Mouse (Mus musculus) embryo, embryonic 11.5 days (tissue): Measurements from ENCODE around the gene Pkib.

Experiments
- DNase-seq: peaks from one replicate; pipeline ENCODE4 v3.0.0-alpha.2; 2012; ENCODE audit warnings: low read depth, low spot score

The Pkib gene

DNA sequence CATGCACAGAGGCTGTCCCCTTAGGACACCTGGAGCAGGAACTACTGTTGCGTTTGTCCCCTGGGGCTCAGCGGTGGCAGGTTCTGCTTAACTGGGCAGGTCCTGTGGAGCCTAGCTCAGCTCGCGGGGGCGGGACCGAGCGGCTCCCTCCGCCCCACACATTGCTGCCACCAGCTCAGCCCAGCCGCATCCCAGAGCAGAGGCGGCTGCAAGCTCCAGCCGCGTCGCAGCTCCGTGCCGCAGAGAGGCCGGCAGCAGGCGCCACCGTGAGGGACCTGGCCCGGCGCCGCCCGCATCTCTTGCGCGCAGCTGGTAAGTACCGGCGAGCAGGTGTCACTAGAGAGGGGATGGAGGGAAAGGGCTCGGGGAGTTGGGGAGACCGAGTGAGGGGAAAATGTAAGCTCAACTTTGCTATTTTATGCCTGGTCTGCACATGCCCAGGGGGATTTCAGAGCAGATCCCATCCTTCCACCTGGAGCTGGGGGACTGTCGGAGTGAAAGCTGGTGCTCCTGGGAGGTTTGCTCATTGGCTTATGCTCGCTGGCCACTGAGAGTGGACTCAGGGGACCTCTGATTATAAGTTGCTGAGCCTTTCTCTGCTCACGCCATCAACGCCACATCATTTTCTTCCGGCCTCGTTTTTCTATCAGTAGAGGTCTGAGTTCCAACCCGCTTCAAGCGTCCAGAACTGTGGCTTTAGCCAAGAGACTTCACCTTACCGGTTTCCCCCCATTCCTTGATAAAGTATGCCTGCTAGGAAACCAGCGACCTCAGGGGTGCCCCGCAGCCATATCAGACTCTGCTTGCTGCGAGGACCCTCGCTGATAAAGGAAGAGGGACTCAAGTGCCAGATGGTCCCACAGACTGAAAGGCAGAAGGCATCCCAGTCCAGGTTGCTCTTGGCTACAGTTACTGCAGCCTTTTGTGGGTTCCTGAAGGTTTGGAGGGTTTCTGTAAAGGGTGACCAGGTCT lies at the start of gene Pkib:
Gene Pkib (plus strand): TSS at position 86 of the 972 bp plus-strand sequence.
- DNase-seq = peak; percentile 26

DNA sequence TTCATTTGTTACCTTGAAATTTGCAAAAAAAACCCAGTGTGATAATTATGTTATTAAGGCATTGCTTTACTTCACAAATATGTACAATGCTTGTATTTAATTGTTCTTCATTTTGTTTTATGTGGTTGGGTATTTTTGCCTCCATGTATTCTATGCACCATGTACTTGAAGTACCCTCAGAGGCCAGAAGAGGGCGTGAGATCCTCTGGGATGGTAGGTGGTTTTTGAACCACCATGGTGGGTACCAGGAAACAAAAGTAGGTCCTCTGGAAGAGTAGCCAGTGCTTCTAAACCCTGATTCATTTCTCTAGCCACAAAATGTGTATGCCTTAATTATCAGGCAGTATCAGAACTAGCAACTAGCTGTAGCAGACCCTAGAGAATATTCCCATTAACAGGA lies 47.9 kb upstream of the Pkib start:
- no peak for DNase-seq

DNA sequence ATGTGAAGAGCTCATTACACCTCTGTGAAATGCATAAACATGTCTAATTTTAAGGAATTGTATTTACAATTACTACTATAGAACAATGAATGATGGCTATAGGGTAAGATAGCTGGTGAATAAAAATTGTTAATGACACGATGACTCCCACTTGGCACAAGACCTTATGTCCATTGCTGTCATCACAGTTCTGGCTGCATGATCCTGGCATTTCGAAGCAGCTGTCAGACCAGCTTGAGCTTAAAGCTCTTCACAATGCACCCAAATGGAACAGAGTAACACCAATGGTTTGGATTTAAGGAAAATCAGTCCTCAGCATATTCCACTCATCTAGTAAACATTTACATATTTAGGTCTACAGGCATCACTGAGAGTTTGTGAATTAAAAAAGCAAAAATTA lies 37.5 kb upstream of the Pkib start:
- no peak for DNase-seq

DNA sequence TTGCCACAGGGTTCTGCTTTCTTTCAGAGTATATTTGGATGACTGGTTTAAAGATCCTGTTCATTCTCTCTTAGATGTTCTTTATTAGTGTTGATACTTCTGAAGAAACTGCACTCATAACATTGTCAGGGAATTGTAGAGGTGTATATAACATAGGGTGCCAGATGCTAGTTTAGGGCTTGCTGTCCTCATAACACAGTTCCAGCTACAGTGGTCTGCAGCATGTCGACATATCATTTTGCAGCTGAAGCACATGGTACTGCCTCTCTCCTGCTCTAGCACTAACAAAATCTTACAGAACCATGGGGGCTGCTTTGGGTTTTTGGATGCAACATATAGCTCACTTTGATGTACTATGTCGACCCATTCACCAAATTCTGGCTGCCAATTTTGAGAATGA lies 34.6 kb upstream of the Pkib start:
- DNase-seq = no peak

DNA sequence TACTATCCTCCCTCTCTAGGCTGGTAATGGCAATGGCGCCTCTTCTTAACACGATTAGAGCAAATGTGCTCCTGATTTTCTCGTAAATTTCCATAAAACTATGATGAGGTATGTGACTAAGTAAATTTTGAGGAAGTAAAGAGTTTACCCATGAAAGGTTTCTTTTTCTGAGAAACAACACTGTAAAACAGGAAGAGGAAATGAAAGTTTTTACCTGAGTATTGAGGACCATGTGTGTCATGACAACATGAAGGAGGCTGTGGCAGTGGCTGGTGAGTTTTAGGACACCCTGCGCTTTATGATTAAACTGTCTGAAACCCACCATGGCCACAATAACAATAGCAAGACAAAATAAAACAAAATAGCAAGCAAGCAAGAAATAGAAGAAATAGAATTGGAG lies 28.8 kb upstream of the Pkib start:
- no peak for DNase-seq

DNA sequence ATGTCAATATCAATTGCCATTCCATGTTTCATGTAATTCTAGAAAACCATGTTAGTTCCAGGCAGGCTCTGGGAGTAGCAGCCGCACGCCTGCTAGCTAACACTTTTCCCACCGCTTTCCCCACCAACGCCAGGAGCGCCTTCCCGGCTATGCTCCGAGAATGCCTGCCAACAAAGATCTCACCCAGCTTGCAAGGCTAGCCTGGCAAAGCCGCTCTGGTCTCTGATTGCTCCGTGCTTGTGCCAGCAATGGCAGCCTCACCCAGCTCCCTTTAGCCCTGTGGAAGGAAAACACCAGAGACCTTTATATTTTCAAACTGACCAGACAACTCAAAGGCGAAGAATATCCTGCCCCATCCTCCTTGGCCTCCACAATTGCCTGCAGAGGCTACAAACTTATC lies 8.5 kb upstream of the Pkib start:
- no peak for DNase-seq

GRCm38 (mm10) chr10:57627773-57628172 lies 4.0 kb upstream of the Pkib start:
- no peak for DNase-seq

DNA sequence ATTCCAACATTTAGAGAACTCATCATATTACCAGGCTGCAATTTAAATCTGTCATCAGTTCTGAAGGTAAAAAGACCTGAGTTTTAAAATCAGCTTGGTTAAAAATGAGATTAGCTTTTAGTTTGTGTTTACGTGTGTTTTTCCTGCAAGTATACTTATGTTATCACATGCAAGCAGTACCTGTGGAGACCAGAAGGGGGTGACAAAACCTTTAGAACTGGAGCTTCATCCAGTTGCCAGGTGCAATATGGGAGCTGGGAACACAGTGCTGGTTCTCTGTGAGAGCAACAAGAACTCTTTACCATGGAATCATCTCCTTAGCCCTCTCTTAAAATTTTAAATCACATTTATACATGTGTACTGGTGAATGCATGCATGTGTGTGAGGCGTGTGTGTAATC lies 1.2 kb upstream of the Pkib start:
- DNase-seq = no peak

DNA sequence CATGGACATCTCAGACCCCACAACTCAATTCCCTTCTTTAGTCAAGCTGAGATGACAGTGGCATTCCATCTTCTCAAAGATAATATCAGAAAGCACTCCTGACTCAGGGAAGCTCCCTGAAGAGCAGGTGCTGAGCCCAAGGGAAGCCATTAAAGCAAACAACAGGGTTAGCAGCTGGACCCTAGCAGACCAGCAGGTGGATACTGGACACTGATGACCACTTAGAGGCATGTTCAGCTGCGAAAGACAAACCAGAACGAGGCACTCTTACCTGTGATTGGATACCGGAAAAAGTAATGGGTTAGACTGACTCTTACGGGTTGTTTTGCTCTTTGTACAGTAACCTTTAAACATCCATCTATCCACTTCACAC lies 1.1 kb downstream of the Pkib start:
- DNase-seq = no peak

GRCm38 (mm10) chr10:57636970-57637369 lies 5.2 kb downstream of the Pkib start:
- DNase-seq = no peak

DNA sequence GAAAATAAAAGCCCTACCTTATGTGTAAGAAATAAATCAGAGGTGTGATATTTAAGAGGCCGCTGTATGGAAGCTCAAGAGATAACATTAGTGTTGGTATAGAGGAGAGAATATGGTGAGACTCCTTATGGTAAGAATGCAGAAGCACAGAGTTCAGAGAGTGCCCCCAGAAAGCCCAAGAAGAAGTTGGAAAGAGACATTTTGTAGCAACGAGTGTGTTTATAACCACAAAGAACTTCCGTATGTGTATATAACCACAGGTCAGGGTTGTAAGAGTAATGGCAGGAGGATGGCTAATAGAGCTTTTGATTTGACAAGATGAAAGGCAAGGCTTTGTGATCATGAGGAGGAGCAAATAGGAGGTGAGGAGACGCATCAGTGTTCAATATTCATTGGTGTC lies 6.5 kb downstream of the Pkib start:
- DNase-seq = no peak

- no peak for DNase-seq
Measured at GRCm38 (mm10) chr10:57639540-57639939, 7.8 kb downstream of the Pkib start.

DNA sequence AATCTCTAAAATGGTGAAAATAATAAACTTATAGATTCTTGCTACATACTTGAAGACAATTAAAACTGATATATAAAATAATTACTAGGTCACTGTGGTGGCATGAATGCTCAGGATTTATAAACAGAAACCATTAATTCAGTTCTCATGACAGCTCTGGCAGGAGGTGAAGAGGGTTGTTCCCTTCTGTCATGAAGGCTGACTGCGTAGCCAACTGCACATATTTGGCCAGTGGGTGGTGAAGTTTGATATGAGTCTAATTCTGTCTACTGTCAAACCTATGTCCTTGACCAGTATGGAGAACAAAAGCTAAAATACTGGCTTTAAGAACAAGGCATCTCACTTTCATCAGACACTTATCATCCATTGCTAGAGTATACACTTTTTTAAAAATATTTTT lies 21.5 kb downstream of the Pkib start:
- DNase-seq = no peak

DNA sequence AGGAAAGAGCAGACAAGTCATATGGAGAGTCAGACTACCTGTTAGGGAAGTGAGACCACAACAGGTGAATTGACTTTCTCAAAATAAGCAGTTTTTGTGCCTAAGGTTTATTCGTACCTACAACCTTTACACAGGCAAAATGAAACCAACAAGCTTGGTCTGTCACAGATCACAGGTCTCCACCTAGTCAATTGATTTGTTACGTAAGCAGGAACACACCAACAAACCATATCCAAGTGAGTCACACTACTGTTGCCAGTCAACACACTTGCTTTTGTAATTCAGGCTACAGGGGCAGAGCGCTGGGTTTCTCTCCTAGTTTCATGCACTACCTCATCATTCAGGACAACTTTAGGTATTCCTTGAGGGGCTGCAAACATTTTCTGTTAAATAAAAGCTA lies 28.7 kb downstream of the Pkib start:
- DNase-seq = no peak

DNA sequence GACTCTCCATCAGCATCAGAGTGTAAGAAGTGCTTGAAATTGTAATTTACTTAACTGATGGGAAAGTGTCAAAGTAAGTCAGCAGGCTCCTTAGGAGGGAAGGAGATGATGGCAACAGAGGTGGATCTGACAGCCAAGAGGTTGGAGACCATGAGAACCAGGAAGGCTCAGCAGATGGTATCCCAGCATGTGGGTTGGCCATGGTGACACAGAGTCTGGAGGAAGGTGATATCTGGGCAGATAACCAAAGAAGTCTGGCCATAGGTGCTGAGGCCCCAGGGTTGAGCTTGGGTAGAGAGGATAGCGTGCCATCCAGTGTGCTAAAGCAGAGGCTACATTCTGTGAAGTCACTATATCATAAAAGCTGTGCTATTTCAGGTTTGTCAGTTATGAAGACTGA lies 32.0 kb downstream of the Pkib start:
- no peak for DNase-seq

GRCm38 (mm10) chr10:57664253-57664652 lies 32.5 kb downstream of the Pkib start:
- no peak for DNase-seq

DNA sequence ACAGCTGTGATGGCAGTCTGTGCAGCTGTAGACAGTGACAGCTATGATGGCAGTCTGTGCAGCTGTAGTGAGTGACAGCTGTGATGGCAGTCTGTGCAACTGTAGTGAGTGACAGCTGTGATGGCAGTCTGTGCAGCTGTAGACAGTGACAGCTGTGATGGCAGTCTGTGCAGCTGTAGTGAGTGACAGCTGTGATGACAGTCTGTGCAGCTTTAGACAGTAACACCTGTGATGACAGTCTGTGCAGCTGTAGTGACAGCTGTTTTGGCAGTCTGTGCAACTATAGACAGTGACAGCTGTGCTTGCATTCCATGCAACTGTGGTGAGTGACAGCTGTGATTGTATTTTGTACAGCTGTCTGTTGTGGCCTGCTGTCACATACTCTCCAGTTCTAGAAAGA lies 44.0 kb downstream of the Pkib start:
- no peak for DNase-seq

GRCm38 (mm10) chr10:57687999-57688398 lies 56.2 kb downstream of the Pkib start:
- no peak for DNase-seq

- no peak for DNase-seq
Measured at GRCm38 (mm10) chr10:57690161-57690560, 58.4 kb downstream of the Pkib start.

DNA sequence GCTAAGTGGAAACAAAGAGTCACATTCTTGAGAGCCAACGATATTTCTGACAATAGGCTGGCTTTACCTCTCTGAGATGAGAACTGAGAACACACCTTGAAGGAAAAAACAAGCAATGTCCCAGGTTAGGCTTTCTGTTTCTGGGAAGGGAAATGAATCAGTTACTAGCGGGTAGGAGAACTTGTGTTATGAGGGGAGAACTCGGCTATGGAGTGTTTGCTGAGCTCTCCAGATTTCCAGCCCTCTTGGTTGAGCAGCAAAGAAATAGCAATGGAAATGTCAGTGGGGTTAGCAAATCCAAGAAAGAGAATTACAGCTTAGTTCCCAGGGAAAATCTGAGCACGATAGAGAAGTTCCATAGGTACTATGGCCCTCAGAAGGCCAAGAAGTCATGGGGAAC lies 70.5 kb downstream of the Pkib start:
- no peak for DNase-seq

DNA sequence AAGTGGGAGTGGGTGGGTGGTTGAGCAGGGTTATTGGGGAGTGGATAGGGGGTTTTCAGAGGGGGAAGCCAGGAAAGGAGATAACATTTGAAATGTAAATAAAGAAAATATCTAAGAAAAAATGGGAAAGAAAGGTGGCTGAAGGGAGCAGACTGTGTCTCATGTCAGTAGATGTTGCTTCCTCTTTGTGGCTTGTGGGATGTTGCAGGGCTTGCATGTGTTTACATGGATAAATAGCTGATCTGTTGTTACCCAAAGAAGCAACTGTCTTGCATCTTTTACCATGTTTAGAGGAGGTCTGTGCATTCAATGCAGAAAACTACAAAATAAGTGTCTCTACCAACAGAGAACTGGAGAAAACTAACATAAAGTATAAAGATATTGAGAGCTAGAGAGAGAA lies 89.3 kb downstream of the Pkib start:
- no peak for DNase-seq

- DNase-seq = no peak
Measured at GRCm38 (mm10) chr10:57722363-57722762, 90.6 kb downstream of the Pkib start.

GRCm38 (mm10) chr10:57727666-57728065 lies 95.9 kb downstream of the Pkib start:
- DNase-seq = no peak

GRCm38 (mm10) chr10:57731672-57732071 lies 99.9 kb downstream of the Pkib start:
- no peak for DNase-seq
